Mouse (Mus musculus) cerebral cortex, adult 2 months (tissue): ENCODE results near the gene Hmgn1.

Experiments used
- WGBS: fragments of 180-500 bp; shearing (Covaris S2); methylation state at CpG from one replicate; pipeline ENCODE4 v1.1.7; 2018; 5-methylcytosine and 5-hydroxymethylcytosine counted together

Hmgn1 gene

GRCm38 (mm10) chr16:96127657-96128344 is at the start of gene Hmgn1:
TSS of gene Hmgn1 (minus strand) at chr16:96127729.
- WGBS = 1% methylated on average over 71 of the region's 72 CpGs

- 59% methylated on average over 2 of the region's 2 CpGs for WGBS
These were observed 47.9 kb upstream of the Hmgn1 start for GRCm38 (mm10) chr16:96175399-96175798.

- WGBS = 72% methylated on average over 8 of the region's 8 CpGs
These were observed 46.1 kb upstream of the Hmgn1 start for GRCm38 (mm10) chr16:96173648-96174047.

GRCm38 (mm10) chr16:96168837-96169236 is 41.3 kb upstream of the Hmgn1 start:
- 96% methylated on average over 4 of the region's 4 CpGs for WGBS

GRCm38 (mm10) chr16:96165723-96166264 is 38.3 kb upstream of the Hmgn1 start:
- 60% methylated on average over 4 of the region's 4 CpGs for WGBS

GRCm38 (mm10) chr16:96161336-96161735 is 33.8 kb upstream of the Hmgn1 start:
- 78% methylated on average over 4 of the region's 4 CpGs for WGBS

GRCm38 (mm10) chr16:96160927-96161326 is 33.4 kb upstream of the Hmgn1 start:
- 88% methylated on average over 1 of the region's 1 CpGs for WGBS

GRCm38 (mm10) chr16:96159794-96160346 is 32.3 kb upstream of the Hmgn1 start:
- 91% methylated on average over 20 of the region's 20 CpGs for WGBS

GRCm38 (mm10) chr16:96159091-96159731 is 31.7 kb upstream of the Hmgn1 start:
- 16% methylated on average over 67 of the region's 67 CpGs for WGBS

- WGBS = 75% methylated on average over 12 of the region's 12 CpGs
These were observed 31.1 kb upstream of the Hmgn1 start for GRCm38 (mm10) chr16:96158511-96159080.

- 37% methylated on average over 11 of the region's 11 CpGs for WGBS
These were observed 29.6 kb upstream of the Hmgn1 start for GRCm38 (mm10) chr16:96157171-96157570.

GRCm38 (mm10) chr16:96156019-96156418 is 28.5 kb upstream of the Hmgn1 start:
- whole genome bisulfite sequencing = 33% methylated on average over 8 of the region's 8 CpGs

- 89% methylated on average over 2 of the region's 2 CpGs for WGBS
These were observed 26.9 kb upstream of the Hmgn1 start for GRCm38 (mm10) chr16:96154476-96154875.

- WGBS = 24% methylated on average over 9 of the region's 9 CpGs
These were observed 24.0 kb upstream of the Hmgn1 start for GRCm38 (mm10) chr16:96151551-96151950.

GRCm38 (mm10) chr16:96150995-96151394 is 23.5 kb upstream of the Hmgn1 start:
- 59% methylated on average over 4 of the region's 4 CpGs for WGBS

- WGBS = 82% methylated on average over 9 of the region's 9 CpGs
These were observed 21.8 kb upstream of the Hmgn1 start for GRCm38 (mm10) chr16:96149311-96149710.

- 73% methylated on average over 6 of the region's 6 CpGs for WGBS
These were observed 21.3 kb upstream of the Hmgn1 start for GRCm38 (mm10) chr16:96148834-96149233.

- 1% methylated on average over 5 of the region's 5 CpGs for WGBS
These were observed 18.3 kb upstream of the Hmgn1 start for GRCm38 (mm10) chr16:96145814-96146213.

GRCm38 (mm10) chr16:96145110-96145800 is 17.7 kb upstream of the Hmgn1 start, which contains the start of gene Wrb:
TSS of gene Wrb (plus strand) at chr16:96145407.
- under 1% methylated on average over 68 of the region's 68 CpGs for WGBS

GRCm38 (mm10) chr16:96144748-96145109 is 17.2 kb upstream of the Hmgn1 start:
- WGBS = 21% methylated on average over 6 of the region's 6 CpGs

- 2% methylated on average over 9 of the region's 9 CpGs for WGBS
These were observed 937 bp upstream of the Hmgn1 start for GRCm38 (mm10) chr16:96128466-96128865.

GRCm38 (mm10) chr16:96127288-96127656 is 257 bp downstream of the Hmgn1 start:
- WGBS = 1% methylated on average over 51 of the region's 52 CpGs
